19 mouse cellular contexts compared by ENCODE assay signal in genomic region chr7:48772060-48772734, GRCm38 (mm10). TPM values are rescaled to one million over a fixed set of nuclear protein-coding genes. Genes with fewer than 3 reads are reported as not detected.
DNase-seq lines count a peak whose midpoint lies in the region; ATAC-seq and TF ChIP-seq lines count a peak whose summit lies in the region.
"Had no signal": no experiment of that assay in that cellular context is flagged by ENCODE, and none has a peak within 500 bp of the region (broad histone marks: within the 10 kb centered on the region; RNA-seq: fewer than 3 reads in every experiment).

No protein-coding gene starts in this region.

- ATAC-seq in heart, embryonic 12.5 days (ENCODE audit: insufficient number of reproducible peaks, low FRiP score): no peak
- peak; percentile 62; the same call in 1 of the 2 replicates for ATAC-seq in intestine, embryonic 15.5 days
- peak; percentile 32; the same call in 1 of the 2 replicates for ATAC-seq in intestine, postnatal 0 days
- no peak for ATAC-seq in neural tube, embryonic 15.5 days (ENCODE audit: low FRiP score)
- ATAC-seq: forebrain, embryonic 13.5 days; forebrain, embryonic 15.5 days; forebrain, postnatal 0 days had no signal

- H3K36me3 ChIP-seq in heart, embryonic 12.5 days: no peaks in the 10 kb centered on the region
- no peaks in the 10 kb centered on the region for H3K36me3 ChIP-seq in intestine, embryonic 15.5 days
- no peaks in the 10 kb centered on the region for H3K36me3 ChIP-seq in intestine, postnatal 0 days (ENCODE audit: control insufficient read depth, insufficient read depth)
- H3K36me3 ChIP-seq in neural tube, embryonic 15.5 days: no peaks in the 10 kb centered on the region
- H3K36me3 ChIP-seq: embryonic facial prominence, embryonic 12.5 days; forebrain, embryonic 15.5 days had no signal

- no peak for TF ChIP-seq CTCF in intestine, postnatal 0 days (IDR thresholded peaks at IDR 0.05; ENCODE audit: low read depth)

- H3K4me2 ChIP-seq in heart, embryonic 12.5 days: no peak overlapping the region
- no peak overlapping the region for H3K4me2 ChIP-seq in intestine, embryonic 15.5 days (replicated peaks)
- no peak overlapping the region for H3K4me2 ChIP-seq in intestine, postnatal 0 days (replicated peaks; ENCODE audit: low read depth)
- no peak overlapping the region for H3K4me2 ChIP-seq in neural tube, embryonic 15.5 days
- H3K4me2 ChIP-seq: embryonic facial prominence, embryonic 12.5 days; forebrain, embryonic 13.5 days; forebrain, embryonic 15.5 days had no signal

- H3K9me3 ChIP-seq in heart, embryonic 12.5 days (replicated peaks): no peaks in the 10 kb centered on the region
- H3K9me3 ChIP-seq in intestine, embryonic 15.5 days: no peaks in the 10 kb centered on the region
- no peaks in the 10 kb centered on the region for H3K9me3 ChIP-seq in intestine, postnatal 0 days (ENCODE audit: control insufficient read depth)
- no peaks in the 10 kb centered on the region for H3K9me3 ChIP-seq in neural tube, embryonic 15.5 days (replicated peaks)
- H3K9me3 ChIP-seq: embryonic facial prominence, embryonic 12.5 days; forebrain, embryonic 13.5 days; forebrain, embryonic 15.5 days had no signal

- H3K4me3 ChIP-seq in heart, embryonic 12.5 days: no peak overlapping the region
- no peak overlapping the region for H3K4me3 ChIP-seq in intestine, embryonic 15.5 days (replicated peaks)
- no peak overlapping the region for H3K4me3 ChIP-seq in intestine, postnatal 0 days (ENCODE audit: low read depth, low read length)
- H3K4me3 ChIP-seq in neural tube, embryonic 15.5 days (replicated peaks): no peak overlapping the region
- H3K4me3 ChIP-seq: embryonic facial prominence, embryonic 12.5 days; forebrain, embryonic 13.5 days; forebrain, embryonic 15.5 days had no signal

- DNase-seq in heart, adult 11 months: peak; percentile 83
- no peak for DNase-seq in cerebellum, adult 9-11 months
- DNase-seq in ovary, adult 18-20 months (ENCODE audit: low spot score): no peak
- DNase-seq: adrenal gland, adult 2 months; adrenal gland, postnatal 10 days; adrenal gland, postnatal 25 days; cerebellum, adult 11 months; cerebellum, adult 18-20 months; cerebellum, adult 8-10 months; cerebellum, postnatal 10 days; cerebellum, postnatal 25 days; forebrain, postnatal 0 days had no signal

- no peaks in the 10 kb centered on the region for H3K4me1 ChIP-seq in heart, embryonic 12.5 days (replicated peaks)
- H3K4me1 ChIP-seq in intestine, embryonic 15.5 days (replicated peaks): no peaks in the 10 kb centered on the region
- H3K4me1 ChIP-seq in intestine, postnatal 0 days (replicated peaks; ENCODE audit: control insufficient read depth, insufficient read depth, low read length): 0 out of 2 replicates have a peak, but pooled peaks cover 3% of the 10 kb centered on the region
- no peaks in the 10 kb centered on the region for H3K4me1 ChIP-seq in neural tube, embryonic 15.5 days
- H3K4me1 ChIP-seq: embryonic facial prominence, embryonic 12.5 days; forebrain, embryonic 13.5 days; forebrain, embryonic 15.5 days had no signal

- no peaks in the 10 kb centered on the region for H3K27me3 ChIP-seq in heart, embryonic 12.5 days (replicated peaks)
- no peaks in the 10 kb centered on the region for H3K27me3 ChIP-seq in intestine, embryonic 15.5 days (replicated peaks)
- H3K27me3 ChIP-seq in intestine, postnatal 0 days (replicated peaks; ENCODE audit: control insufficient read depth, insufficient read depth, low read length): no peaks in the 10 kb centered on the region
- no peaks in the 10 kb centered on the region for H3K27me3 ChIP-seq in neural tube, embryonic 15.5 days (replicated peaks)
- H3K27me3 ChIP-seq: embryonic facial prominence, embryonic 12.5 days; forebrain, embryonic 13.5 days; forebrain, embryonic 15.5 days had no signal

- WGBS in heart, embryonic 12.5 days: 87% methylated on average over 2 of the region's 2 CpGs
- 84% methylated on average over 2 of the region's 2 CpGs for WGBS in intestine, embryonic 15.5 days
- 64% methylated on average over 2 of the region's 2 CpGs for WGBS in intestine, postnatal 0 days
- WGBS in neural tube, embryonic 15.5 days: 72% methylated on average over 2 of the region's 2 CpGs

- H3K27ac ChIP-seq in heart, embryonic 12.5 days (ENCODE audit: poor library complexity, severe bottlenecking): no peak overlapping the region
- H3K27ac ChIP-seq in intestine, embryonic 15.5 days: no peak overlapping the region
- no peak overlapping the region for H3K27ac ChIP-seq in intestine, postnatal 0 days (ENCODE audit: low read depth, low read length)
- no peak overlapping the region for H3K27ac ChIP-seq in neural tube, embryonic 15.5 days (replicated peaks)
- H3K27ac ChIP-seq: embryonic facial prominence, embryonic 12.5 days; forebrain, embryonic 13.5 days; forebrain, embryonic 15.5 days had no signal

- H3K9ac ChIP-seq in heart, embryonic 12.5 days: no peak overlapping the region
- H3K9ac ChIP-seq in intestine, embryonic 15.5 days: no peak overlapping the region
- no peak overlapping the region for H3K9ac ChIP-seq in intestine, postnatal 0 days (ENCODE audit: low read depth, low read length)
- no peak overlapping the region for H3K9ac ChIP-seq in neural tube, embryonic 15.5 days (replicated peaks)
- H3K9ac ChIP-seq: embryonic facial prominence, embryonic 12.5 days; forebrain, embryonic 13.5 days; forebrain, embryonic 15.5 days; forebrain, postnatal 0 days had no signal

RNA-seq across cellular contexts. Expression of gene Zdhhc13, which starts 16.6 kb away (rescaled TPM):
- polyA plus RNA-seq in heart, embryonic 12.5 days (2016; fragmentation: Nextera tagmentation; extraction: Ambion mirVana): 36.1 and 41.9 TPM in 2 replicates
- 39.5 and 41.5 TPM in 2 replicates for polyA plus RNA-seq in intestine, embryonic 15.5 days (2015; fragmentation: Nextera tagmentation; extraction: Ambion mirVana)
- 25.2 and 29.8 TPM in 2 replicates for polyA plus RNA-seq in intestine, postnatal 0 days (2015; fragmentation: Nextera tagmentation; extraction: Ambion mirVana)
- polyA plus RNA-seq in neural tube, embryonic 15.5 days (2015; fragmentation: Nextera tagmentation; extraction: Ambion mirVana): 36.5 and 39.2 TPM in 2 replicates

Comparison
In these comparisons a context has a peak if more than half of its experiments do, and no peak if none do; other contexts are left out.
1. ATAC-seq: peak in intestine, embryonic 15.5 days (single experiment) and intestine, postnatal 0 days (single experiment); none in heart, embryonic 12.5 days (single experiment) and neural tube, embryonic 15.5 days (single experiment).